Comparison of ENCODE assay signal across 7 mouse cellular contexts in the genomic region with DNA sequence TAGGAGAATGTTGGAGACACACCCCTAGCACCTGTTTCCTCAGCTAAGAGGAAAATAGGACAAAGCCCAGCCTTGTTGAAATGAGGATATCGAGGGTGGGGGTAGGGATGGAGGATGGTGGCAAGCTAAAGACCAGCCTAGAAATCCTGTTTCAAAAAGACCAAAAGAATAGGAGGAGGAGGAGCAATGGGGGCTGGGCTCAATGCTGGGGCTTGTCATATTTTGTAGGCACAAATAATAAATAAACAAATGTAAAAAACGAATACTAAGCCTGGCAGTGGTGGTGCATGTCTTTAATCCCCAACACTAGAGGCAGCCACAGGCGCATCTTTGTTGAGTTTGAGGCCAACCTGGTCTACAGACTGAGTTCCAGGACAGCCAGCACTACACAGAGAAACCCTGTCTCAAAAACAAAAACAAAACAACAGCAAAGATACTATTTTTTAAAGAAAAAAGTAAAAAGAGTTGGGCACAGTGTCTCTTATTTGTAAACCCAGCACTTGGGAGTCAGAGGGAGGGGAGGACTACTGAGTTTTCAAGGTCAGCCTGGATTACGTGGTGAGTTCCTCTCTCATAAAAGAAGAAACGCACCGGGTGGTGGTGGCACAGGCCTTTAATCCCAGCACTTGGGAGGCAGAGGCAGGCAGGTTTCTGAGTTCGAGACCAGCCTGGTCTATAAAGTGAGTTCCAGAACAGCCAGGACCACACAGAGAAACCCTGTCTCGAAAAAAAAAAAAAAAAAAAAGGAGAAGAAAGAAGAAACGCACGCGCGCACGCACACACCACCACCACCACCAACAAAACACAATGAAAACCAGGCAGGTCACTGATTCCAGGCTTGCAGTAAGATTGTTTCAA. TPM values are rescaled to one million over a fixed set of nuclear protein-coding genes. Genes with fewer than 3 reads are reported as not detected.
DNase-seq lines count a peak whose midpoint lies in the region; ATAC-seq and TF ChIP-seq lines count a peak whose summit lies in the region.

No protein-coding gene starts in this region.

- H3K4me3 ChIP-seq in lung, embryonic 14.5 days (ENCODE audit: low read depth, low read length), result peak overlapping the region; percentile 53
- H3K4me3 ChIP-seq in embryonic facial prominence, embryonic 11.5 days (ENCODE audit: low read depth, low read length), result peak overlapping the region; percentile 54
- peak overlapping the region; percentile 58 for H3K4me3 ChIP-seq in hindbrain, embryonic 16.5 days (ENCODE audit: low read length)
- H3K4me3 ChIP-seq in neural tube, embryonic 12.5 days, result peak overlapping the region; percentile 52

- no peaks in the 10 kb centered on the region for H3K27me3 ChIP-seq in lung, embryonic 14.5 days (ENCODE audit: insufficient read depth, low read length)
- peaks cover 2% of the 10 kb centered on the region; the same call in 1 of the 2 replicates for H3K27me3 ChIP-seq in embryonic facial prominence, embryonic 11.5 days (ENCODE audit: control insufficient read depth, insufficient read depth, low read length)
- H3K27me3 ChIP-seq in hindbrain, embryonic 16.5 days (replicated peaks; ENCODE audit: control insufficient read depth, insufficient read depth, low read length), result no peaks in the 10 kb centered on the region; the same call in 1 of the 2 replicates
- peaks cover 7% of the 10 kb centered on the region; the same call in 1 of the 2 replicates for H3K27me3 ChIP-seq in neural tube, embryonic 12.5 days (replicated peaks)

- peak overlapping the region; percentile 85 for H3K4me2 ChIP-seq in lung, embryonic 14.5 days
- H3K4me2 ChIP-seq in embryonic facial prominence, embryonic 11.5 days (ENCODE audit: low read depth, low read length), result peak overlapping the region; percentile 60
- H3K4me2 ChIP-seq in hindbrain, embryonic 16.5 days (ENCODE audit: low read length), result peak overlapping the region; percentile 75
- peak overlapping the region; percentile 78 for H3K4me2 ChIP-seq in neural tube, embryonic 12.5 days (replicated peaks)

- DNase-seq in lung, embryonic 14.5 days, result no peak
- DNase-seq in lung, postnatal 25 days (ENCODE audit: low spot score), result no peak
- no peak for DNase-seq in embryonic facial prominence, embryonic 11.5 days (ENCODE audit: low spot score)
- DNase-seq in urinary bladder, adult 2 months (ENCODE audit: low spot score), result no peak

- ATAC-seq in lung, embryonic 14.5 days (ENCODE audit: insufficient read depth), result no peak
- no peak for ATAC-seq in embryonic facial prominence, embryonic 11.5 days (replicated peaks; ENCODE audit: insufficient number of reproducible peaks, low FRiP score, low TSS enrichment, low read depth)
- no peak for ATAC-seq in hindbrain, embryonic 16.5 days
- no peak for ATAC-seq in neural tube, embryonic 12.5 days (ENCODE audit: low FRiP score, low read depth)
- ATAC-seq in activated CD4-positive, CD25-positive, alpha-beta regulatory T cell, adult 4 months, result no peak

- H3K27ac ChIP-seq in lung, embryonic 14.5 days (ENCODE audit: low read depth), result no peak overlapping the region
- H3K27ac ChIP-seq in embryonic facial prominence, embryonic 11.5 days (replicated peaks; ENCODE audit: low read depth, low read length), result no peak overlapping the region
- peak overlapping the region; percentile 62 for H3K27ac ChIP-seq in hindbrain, embryonic 16.5 days (ENCODE audit: low read depth, low read length)
- H3K27ac ChIP-seq in neural tube, embryonic 12.5 days, result 0 out of 2 replicates have a peak overlapping the region, but pooled peaks have one; percentile 53

- no peaks in the 10 kb centered on the region for H3K9me3 ChIP-seq in lung, embryonic 14.5 days (ENCODE audit: low read depth, low read length)
- no peaks in the 10 kb centered on the region for H3K9me3 ChIP-seq in embryonic facial prominence, embryonic 11.5 days (replicated peaks; ENCODE audit: control insufficient read depth, low read length)
- H3K9me3 ChIP-seq in hindbrain, embryonic 16.5 days (ENCODE audit: control insufficient read depth, low read length), result no peaks in the 10 kb centered on the region
- no peaks in the 10 kb centered on the region for H3K9me3 ChIP-seq in neural tube, embryonic 12.5 days

- peak overlapping the region; percentile 58 for H3K9ac ChIP-seq in lung, embryonic 14.5 days
- peak overlapping the region; percentile 63 for H3K9ac ChIP-seq in embryonic facial prominence, embryonic 11.5 days (replicated peaks; ENCODE audit: low read length)
- H3K9ac ChIP-seq in hindbrain, embryonic 16.5 days (ENCODE audit: low read depth, low read length), result peak overlapping the region; percentile 61
- H3K9ac ChIP-seq in neural tube, embryonic 12.5 days, result peak overlapping the region; percentile 64

- no peaks in the 10 kb centered on the region for H3K4me1 ChIP-seq in lung, embryonic 14.5 days (ENCODE audit: insufficient read depth)
- H3K4me1 ChIP-seq in embryonic facial prominence, embryonic 11.5 days (ENCODE audit: control insufficient read depth, insufficient read depth, low read length), result no peaks in the 10 kb centered on the region
- H3K4me1 ChIP-seq in hindbrain, embryonic 16.5 days (ENCODE audit: control insufficient read depth, insufficient read depth, low read depth, low read length), result peaks cover 25% of the 10 kb centered on the region
- peaks cover 31% of the 10 kb centered on the region for H3K4me1 ChIP-seq in neural tube, embryonic 12.5 days

- no peak for TF ChIP-seq CTCF in lung, embryonic 14.5 days (IDR thresholded peaks at IDR 0.05; ENCODE audit: low read depth)

- WGBS in lung, embryonic 14.5 days, result 76% methylated on average over 13 of the region's 13 CpGs
- WGBS in embryonic facial prominence, embryonic 11.5 days, result 81% methylated on average over 13 of the region's 13 CpGs
- 79% methylated on average over 13 of the region's 13 CpGs for WGBS in hindbrain, embryonic 16.5 days
- 76% methylated on average over 12 of the region's 13 CpGs for WGBS in neural tube, embryonic 12.5 days

- H3K36me3 ChIP-seq in lung, embryonic 14.5 days (ENCODE audit: insufficient read depth), result peaks cover 12% of the 10 kb centered on the region; the same call in 1 of the 2 replicates
- H3K36me3 ChIP-seq in embryonic facial prominence, embryonic 11.5 days (replicated peaks; ENCODE audit: control insufficient read depth, insufficient read depth, low read depth, low read length), result no peaks in the 10 kb centered on the region
- H3K36me3 ChIP-seq in hindbrain, embryonic 16.5 days (ENCODE audit: control insufficient read depth, insufficient read depth, low read length), result peaks cover 6% of the 10 kb centered on the region; the same call in 1 of the 2 replicates
- H3K36me3 ChIP-seq in neural tube, embryonic 12.5 days, result peaks cover 19% of the 10 kb centered on the region

RNA-seq across cellular contexts. Expression of a gene that starts 0.9 kb away (rescaled TPM):
- polyA plus RNA-seq in lung, embryonic 14.5 days (2014; fragmentation: Nextera tagmentation; extraction: Ambion mirVana), result 21.8 and 22.0 TPM in 2 replicates
- 18.5 and 18.9 TPM in 2 replicates for polyA plus RNA-seq in embryonic facial prominence, embryonic 11.5 days (2014; fragmentation: Nextera tagmentation; extraction: Ambion mirVana)
- 20.5 and 23.2 TPM in 2 replicates for polyA plus RNA-seq in hindbrain, embryonic 16.5 days (2015; fragmentation: Nextera tagmentation; extraction: Ambion mirVana)
- polyA plus RNA-seq in neural tube, embryonic 12.5 days (2016; fragmentation: Nextera tagmentation; extraction: Ambion mirVana), result 24.2 and 27.1 TPM in 2 replicates
- 10.1 and 11.1 TPM in 2 replicates for polyA plus RNA-seq in urinary bladder, adult 2 months (2012; rRNA removed)
- polyA plus RNA-seq in activated CD4-positive, CD25-positive, alpha-beta regulatory T cell, adult 4 months (2017; shearing (Covaris generic)), result 10 to 100 TPM; 26.9 to 30.2 TPM

RNA-seq across cellular contexts. Expression of a gene that starts 5.5 kb away (rescaled TPM):
- 0.84 and 1.7 TPM in 2 replicates for polyA plus RNA-seq in lung, embryonic 14.5 days (2014; fragmentation: Nextera tagmentation; extraction: Ambion mirVana)
- polyA plus RNA-seq in embryonic facial prominence, embryonic 11.5 days (2014; fragmentation: Nextera tagmentation; extraction: Ambion mirVana), result 1.8 and 2.2 TPM in 2 replicates
- polyA plus RNA-seq in hindbrain, embryonic 16.5 days (2015; fragmentation: Nextera tagmentation; extraction: Ambion mirVana), result 6.3 and 7.2 TPM in 2 replicates
- 2.3 and 2.8 TPM in 2 replicates for polyA plus RNA-seq in neural tube, embryonic 12.5 days (2016; fragmentation: Nextera tagmentation; extraction: Ambion mirVana)
- 2.9 and 3.1 TPM in 2 replicates for polyA plus RNA-seq in urinary bladder, adult 2 months (2012; rRNA removed)
- polyA plus RNA-seq in activated CD4-positive, CD25-positive, alpha-beta regulatory T cell, adult 4 months (2017; shearing (Covaris generic)), result 10 to 100 TPM; 52.7 to 95.2 TPM

RNA-seq across cellular contexts. Expression of a gene that starts 8.7 kb away (rescaled TPM):
- polyA plus RNA-seq in lung, embryonic 14.5 days (2014; fragmentation: Nextera tagmentation; extraction: Ambion mirVana), result 5.1 and 5.4 TPM in 2 replicates
- 6.2 and 6.9 TPM in 2 replicates for polyA plus RNA-seq in embryonic facial prominence, embryonic 11.5 days (2014; fragmentation: Nextera tagmentation; extraction: Ambion mirVana)
- polyA plus RNA-seq in hindbrain, embryonic 16.5 days (2015; fragmentation: Nextera tagmentation; extraction: Ambion mirVana), result 6.9 and 8.7 TPM in 2 replicates
- polyA plus RNA-seq in neural tube, embryonic 12.5 days (2016; fragmentation: Nextera tagmentation; extraction: Ambion mirVana), result 6.0 and 6.1 TPM in 2 replicates
- 5.4 TPM in 2 replicates for polyA plus RNA-seq in urinary bladder, adult 2 months (2012; rRNA removed)
- polyA plus RNA-seq in activated CD4-positive, CD25-positive, alpha-beta regulatory T cell, adult 4 months (2017; shearing (Covaris generic)), result 10 to 100 TPM; 17.2 to 17.4 TPM

RNA-seq across cellular contexts. Expression of a gene that starts 12.3 kb away (rescaled TPM):
- polyA plus RNA-seq in lung, embryonic 14.5 days (2014; fragmentation: Nextera tagmentation; extraction: Ambion mirVana), result 11.4 and 12.0 TPM in 2 replicates
- polyA plus RNA-seq in embryonic facial prominence, embryonic 11.5 days (2014; fragmentation: Nextera tagmentation; extraction: Ambion mirVana), result 32.9 and 37.4 TPM in 2 replicates
- polyA plus RNA-seq in hindbrain, embryonic 16.5 days (2015; fragmentation: Nextera tagmentation; extraction: Ambion mirVana), result 177 and 182 TPM in 2 replicates
- polyA plus RNA-seq in neural tube, embryonic 12.5 days (2016; fragmentation: Nextera tagmentation; extraction: Ambion mirVana), result 136 and 143 TPM in 2 replicates
- 1.0 and 1.7 TPM in 2 replicates for polyA plus RNA-seq in urinary bladder, adult 2 months (2012; rRNA removed)
- polyA plus RNA-seq in activated CD4-positive, CD25-positive, alpha-beta regulatory T cell, adult 4 months (2017; shearing (Covaris generic)), result not detected

RNA-seq across cellular contexts. Expression of a gene that starts 28.4 kb away (rescaled TPM):
- polyA plus RNA-seq in lung, embryonic 14.5 days (2014; fragmentation: Nextera tagmentation; extraction: Ambion mirVana), result 6.6 and 11.5 TPM in 2 replicates
- 36.6 and 43.0 TPM in 2 replicates for polyA plus RNA-seq in embryonic facial prominence, embryonic 11.5 days (2014; fragmentation: Nextera tagmentation; extraction: Ambion mirVana)
- polyA plus RNA-seq in hindbrain, embryonic 16.5 days (2015; fragmentation: Nextera tagmentation; extraction: Ambion mirVana), result 227 and 252 TPM in 2 replicates
- 114 and 123 TPM in 2 replicates for polyA plus RNA-seq in neural tube, embryonic 12.5 days (2016; fragmentation: Nextera tagmentation; extraction: Ambion mirVana)
- polyA plus RNA-seq in urinary bladder, adult 2 months (2012; rRNA removed), result 0.57 and 1.2 TPM in 2 replicates
- not detected for polyA plus RNA-seq in activated CD4-positive, CD25-positive, alpha-beta regulatory T cell, adult 4 months (2017; shearing (Covaris generic))

Comparison
In these comparisons a context has a peak if more than half of its experiments do, and no peak if none do; other contexts are left out.
1. H3K27ac ChIP-seq: peak in hindbrain, embryonic 16.5 days (single experiment) and neural tube, embryonic 12.5 days (single experiment); none in lung, embryonic 14.5 days (single experiment) and embryonic facial prominence, embryonic 11.5 days (single experiment).
2. Peak in every context shown above with its lines, with median percentiles within 50 percentile points of each other: H3K4me2 ChIP-seq, H3K4me3 ChIP-seq and H3K9ac ChIP-seq.